Mouse (Mus musculus) kidney, embryonic 14.5 days (tissue): ENCODE data around the gene Ext2. TPM values are rescaled to one million over a fixed set of nuclear protein-coding genes. Genes with fewer than 3 reads are reported as not detected.

ENCODE experiments used
- ATAC-seq: fragments of 200-750 bp; cut with Nextera tagmentation; 2 replicates; pipeline ENCODE4 v1.8.0; 2017; ENCODE audit warnings: moderate number of reproducible peaks, mild to moderate bottlenecking, moderate TSS enrichment, moderate library complexity; ENCODE audit not compliant: low FRiP score, low TSS enrichment
- H3K27ac ChIP-seq: fragments of 300-500 bp; sonication (generic); 2 replicates; pipeline ENCODE4 v1.5.1; 2014; ENCODE audit warnings: low read depth, mild to moderate bottlenecking, low read length, moderate library complexity, mixed read lengths
- H3K27me3 ChIP-seq: fragments of 300-500 bp; sonication (generic); 2 replicates; pipeline ENCODE4 v1.6.1; 2014; ENCODE audit warnings: mild to moderate bottlenecking, low read length; ENCODE audit not compliant: control insufficient read depth, insufficient read depth
- H3K36me3 ChIP-seq: fragments of 300-500 bp; sonication (generic); 2 replicates; pipeline ENCODE4 v1.6.1; 2014; ENCODE audit warnings: low read length, mixed read lengths; ENCODE audit not compliant: control insufficient read depth, insufficient read depth
- H3K4me1 ChIP-seq: fragments of 300-500 bp; sonication (generic); 2 replicates; pipeline ENCODE4 v1.6.1; 2014; ENCODE audit warnings: low read length, mixed read lengths; ENCODE audit not compliant: control insufficient read depth, insufficient read depth
- H3K4me2 ChIP-seq: fragments of 300-500 bp; sonication (generic); replicated peaks from 2 replicates; pipeline ENCODE4 v1.6.1; 2014; ENCODE audit warnings: low read depth, mild to moderate bottlenecking, low read length
- H3K4me3 ChIP-seq: fragments of 300-500 bp; sonication (generic); 2 replicates; pipeline ENCODE4 v1.5.1; 2014; ENCODE audit warnings: mild to moderate bottlenecking, low read length
- H3K9ac ChIP-seq: fragments of 300-500 bp; sonication (generic); 2 replicates; pipeline ENCODE4 v1.6.1; 2014; ENCODE audit warnings: low read depth, mild to moderate bottlenecking, low read length, moderate library complexity
- H3K9me3 ChIP-seq: fragments of 300-500 bp; sonication (generic); 2 replicates; pipeline ENCODE4 v1.6.1; 2016; ENCODE audit warnings: low read length; ENCODE audit not compliant: control insufficient read depth
- WGBS: fragments of 180-500 bp; shearing (Covaris S2); extraction: QIAGEN DNeasy Blood & Tissue Kit; methylation state at CpG from one replicate; pipeline ENCODE4 v1.1.7; 2014; 5-methylcytosine and 5-hydroxymethylcytosine counted together
- polyA plus RNA-seq: library from polyadenylated mRNA; unstranded; fragments of >200 nt; fragmentation: Nextera tagmentation; extraction: Ambion mirVana; gene quantifications from 2 replicates; pipeline ENCODE4 v1.2.1, GENCODE M21; 2014

Gene Ext2
- polyA plus RNA-seq = 67.9 and 111 TPM in 2 replicates

DNA sequence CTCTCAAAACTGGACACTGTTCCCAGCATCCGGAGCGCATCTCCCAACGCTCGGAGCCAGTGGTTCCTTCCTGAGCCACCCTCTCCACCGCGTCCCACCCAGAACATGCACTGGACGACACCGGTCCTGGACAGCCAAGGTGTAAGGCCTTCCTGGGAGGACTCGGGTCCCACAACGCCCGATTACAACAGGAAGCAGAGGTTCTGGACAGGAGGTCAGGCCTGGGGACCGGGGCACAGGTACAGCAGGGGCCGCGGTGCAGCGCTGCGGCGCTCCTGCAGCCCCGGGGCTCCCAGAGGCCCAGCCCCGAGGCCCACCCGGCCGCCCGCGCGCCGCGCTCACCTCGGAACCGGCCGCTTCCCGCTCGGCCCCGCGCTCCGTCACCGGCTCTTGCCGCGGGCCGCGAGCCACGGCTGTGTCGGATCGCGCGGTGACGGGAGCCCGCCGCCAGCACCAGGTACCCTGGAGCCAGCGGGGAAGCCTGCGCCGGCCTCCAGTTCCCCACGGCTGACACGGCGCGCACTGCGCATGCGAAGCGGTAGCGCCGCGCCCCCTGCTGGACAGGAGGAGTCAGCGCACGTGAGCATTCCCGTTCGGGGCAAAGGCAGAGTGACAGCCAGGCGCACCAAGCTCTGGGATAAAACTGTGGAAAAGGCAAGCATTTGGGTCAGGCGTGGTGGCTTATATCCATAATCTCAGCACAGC lies at the start of gene Ext2:
Gene Ext2, minus strand, starts transcription at position 524 of the 705 bp plus-strand sequence.
- H3K27me3 ChIP-seq = no peaks in the 10 kb centered on the region
- H3K9ac ChIP-seq = peak within 1 kb of the TSS; percentile 85
- peaks cover 8% of the 10 kb centered on the region for H3K4me1 ChIP-seq
- H3K9me3 ChIP-seq = no peaks in the 10 kb centered on the region
- WGBS = 3% methylated on average over 59 of the region's 66 CpGs
- H3K36me3 ChIP-seq = peaks cover 3% of the 10 kb centered on the region; the same call in 1 of the 2 replicates
- ATAC-seq = peak; percentile 93
- peak within 1 kb of the TSS; percentile 74 for H3K4me2 ChIP-seq
- H3K4me3 ChIP-seq = peak within 1 kb of the TSS; percentile 74
- H3K27ac ChIP-seq = no peak within 1 kb of the TSS

DNA sequence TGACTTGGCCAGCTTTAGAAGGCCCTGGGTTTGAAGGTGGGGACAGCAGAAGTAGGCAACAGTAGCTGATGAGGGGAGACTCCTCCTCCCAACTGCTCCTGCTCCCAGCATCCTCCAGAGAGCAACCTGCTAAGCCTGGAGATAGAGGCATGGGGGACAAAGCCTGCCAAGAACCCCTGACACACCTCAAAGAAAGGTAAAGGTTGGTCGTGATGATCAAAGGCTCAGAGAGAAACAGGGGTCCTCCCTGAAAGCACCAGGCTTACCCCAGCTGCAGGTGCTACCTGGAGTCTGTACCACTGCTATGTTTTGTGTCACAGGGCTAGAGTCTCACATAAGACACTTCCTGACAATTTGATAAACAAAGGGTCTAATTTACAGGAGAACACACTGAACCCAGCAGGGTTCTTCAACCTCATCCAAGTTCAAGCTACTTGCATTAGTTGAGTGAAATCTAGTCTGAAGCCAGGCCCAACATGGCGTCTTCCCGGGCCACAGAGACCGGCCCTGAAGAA lies 49.1 kb upstream of the Ext2 start:
- H3K27ac ChIP-seq = no peak overlapping the region
- no peaks in the 10 kb centered on the region for H3K36me3 ChIP-seq
- WGBS = 88% methylated on average over 4 of the region's 4 CpGs
- H3K4me3 ChIP-seq = no peak overlapping the region
- no peak overlapping the region for H3K9ac ChIP-seq
- H3K27me3 ChIP-seq = no peaks in the 10 kb centered on the region
- no peak for ATAC-seq
- H3K9me3 ChIP-seq = no peaks in the 10 kb centered on the region
- H3K4me1 ChIP-seq = no peaks in the 10 kb centered on the region; the same call in 1 of the 2 replicates
- H3K4me2 ChIP-seq = no peak overlapping the region

DNA sequence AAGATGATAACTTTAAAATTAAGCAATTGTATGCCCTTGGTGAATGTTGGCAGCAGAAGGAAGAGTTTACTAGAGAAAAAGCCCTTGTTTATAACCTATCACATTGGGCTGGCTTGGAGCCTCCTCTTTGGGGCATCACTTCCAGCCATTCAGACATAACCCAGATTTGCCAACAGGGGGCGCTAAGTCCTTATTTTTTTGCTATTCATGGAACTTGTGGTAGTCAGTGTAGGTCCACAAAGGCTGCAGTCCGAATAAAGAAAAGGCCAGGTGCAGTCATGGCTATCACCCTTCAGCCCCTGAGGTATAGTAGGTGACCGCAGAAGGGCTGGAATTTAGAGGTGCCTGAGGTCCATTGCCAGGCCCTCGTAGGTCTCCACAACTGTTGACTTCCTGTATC lies 48.5 kb upstream of the Ext2 start:
- Histone ChIP-seq H3K4me1 (no peaks in the 10 kb centered on the region; the same call in 1 of the 2 replicates), H3K27ac (no peak overlapping the region), H3K9me3 (no peaks in the 10 kb centered on the region), H3K9ac (no peak overlapping the region), H3K4me2 (no peak overlapping the region), H3K36me3 (no peaks in the 10 kb centered on the region), H3K27me3 (no peaks in the 10 kb centered on the region), H3K4me3 (no peak overlapping the region)
- WGBS = 47% methylated on average over 4 of the region's 4 CpGs
- peak; percentile 47 for ATAC-seq

- no peaks in the 10 kb centered on the region for H3K27me3 ChIP-seq
- ATAC-seq = no peak
- H3K4me1 ChIP-seq = no peaks in the 10 kb centered on the region; the same call in 1 of the 2 replicates
Observed at GRCm38 (mm10) chr2:93869107-93869600, 46.8 kb upstream of the Ext2 start, which contains the start of gene Accsl. Gene Accsl, minus strand, starts transcription at chr2:93869157.

DNA sequence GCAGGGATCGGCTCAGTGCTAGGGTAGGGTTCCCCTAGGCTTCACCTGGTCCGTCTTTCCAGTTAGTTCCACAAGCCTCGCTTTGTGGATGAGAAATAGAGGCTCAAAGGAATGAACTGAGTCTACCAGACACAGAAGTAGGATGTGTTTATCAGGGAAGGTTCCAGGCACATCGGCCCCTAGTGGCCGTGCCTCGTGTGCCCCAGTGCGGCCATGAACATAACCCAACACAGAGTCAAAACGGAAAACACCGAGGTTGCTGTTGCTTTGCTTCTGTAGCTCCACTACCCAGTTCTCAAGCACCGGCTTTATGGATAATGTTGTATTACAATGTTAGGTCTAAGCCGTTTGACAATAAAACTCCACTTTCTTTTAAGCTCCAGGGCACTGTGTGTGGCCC lies 46.2 kb upstream of the Ext2 start:
- Histone ChIP-seq H3K4me3 (no peak overlapping the region), H3K36me3 (no peaks in the 10 kb centered on the region), H3K4me2 (no peak overlapping the region), H3K27ac (no peak overlapping the region), H3K27me3 (no peaks in the 10 kb centered on the region), H3K9ac (no peak overlapping the region), H3K4me1 (no peaks in the 10 kb centered on the region; the same call in 1 of the 2 replicates), H3K9me3 (no peaks in the 10 kb centered on the region)
- ATAC-seq = no peak
- WGBS = 87% methylated on average over 11 of the region's 11 CpGs

More at GRCm38 (mm10) chr2:93869107-93869600, 46.8 kb upstream of the Ext2 start, which contains the start of gene Accsl:
- WGBS = 71% methylated on average over 7 of the region's 7 CpGs
- Histone ChIP-seq H3K9ac (no peak within 1 kb of the TSS), H3K4me2 (no peak within 1 kb of the TSS), H3K36me3 (no peaks in the 10 kb centered on the region), H3K4me3 (no peak within 1 kb of the TSS), H3K27ac (no peak within 1 kb of the TSS), H3K9me3 (no peaks in the 10 kb centered on the region)

DNA sequence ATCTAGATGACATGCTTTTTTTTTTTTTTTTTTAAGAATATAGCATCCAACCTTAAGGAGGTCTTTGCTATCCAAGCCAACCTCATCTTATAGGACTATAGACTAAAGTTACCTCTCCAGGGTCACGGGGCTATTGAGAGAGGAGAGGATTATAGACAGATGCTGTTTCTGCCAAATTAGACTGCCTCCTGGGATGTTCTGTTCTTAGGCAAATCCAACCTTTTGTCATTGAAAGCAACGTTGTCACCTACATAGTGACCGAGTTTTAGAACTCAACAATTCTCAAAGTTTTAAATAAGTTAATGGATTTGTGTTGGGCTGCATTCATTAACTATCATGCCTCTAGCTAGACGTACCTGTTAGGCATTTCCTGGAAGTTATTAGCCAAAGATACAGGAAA lies 40.9 kb upstream of the Ext2 start:
- ATAC-seq = no peak
- 70% methylated on average over 4 of the region's 4 CpGs for WGBS
- Histone ChIP-seq H3K27ac (no peak overlapping the region), H3K4me3 (no peak overlapping the region), H3K4me1 (no peaks in the 10 kb centered on the region), H3K27me3 (no peaks in the 10 kb centered on the region), H3K36me3 (no peaks in the 10 kb centered on the region), H3K9ac (no peak overlapping the region), H3K9me3 (no peaks in the 10 kb centered on the region), H3K4me2 (no peak overlapping the region)

GRCm38 (mm10) chr2:93858845-93859244 lies 36.5 kb upstream of the Ext2 start:
- Histone ChIP-seq H3K4me3 (no peak overlapping the region), H3K9ac (no peak overlapping the region), H3K27me3 (no peaks in the 10 kb centered on the region), H3K27ac (no peak overlapping the region), H3K4me2 (no peak overlapping the region), H3K36me3 (no peaks in the 10 kb centered on the region), H3K9me3 (no peaks in the 10 kb centered on the region), H3K4me1 (no peaks in the 10 kb centered on the region)
- 73% methylated on average over 12 of the region's 12 CpGs for WGBS
- ATAC-seq = no peak

- H3K4me2 ChIP-seq = no peak overlapping the region
- no peak overlapping the region for H3K4me3 ChIP-seq
- no peaks in the 10 kb centered on the region for H3K9me3 ChIP-seq
- no peaks in the 10 kb centered on the region for H3K27me3 ChIP-seq
- no peak for ATAC-seq
- H3K4me1 ChIP-seq = peaks cover 7% of the 10 kb centered on the region; the same call in 1 of the 2 replicates
- no peak overlapping the region for H3K27ac ChIP-seq
- no peak overlapping the region for H3K9ac ChIP-seq
- 80% methylated on average over 1 of the region's 1 CpGs for WGBS
- peaks cover 5% of the 10 kb centered on the region; the same call in 1 of the 2 replicates for H3K36me3 ChIP-seq
Observed at GRCm38 (mm10) chr2:93851303-93851702, 28.9 kb upstream of the Ext2 start.
